Mouse (Mus musculus): ENCODE data around the gene Mrpl9. TPM values are rescaled to one million over a fixed set of nuclear protein-coding genes. Genes with fewer than 3 reads are reported as not detected.
A peak's percentile ranks its signal among the peaks of the same experiment; 100 is the strongest.

The Mrpl9 gene
- 56.4 and 61.8 TPM in 2 replicates for polyA plus RNA-seq (2016; fragmentation: Nextera tagmentation; extraction: Ambion mirVana)

GRCm38 (mm10) chr3:94442951-94443596 lies at the start of gene Mrpl9:
Gene Mrpl9, plus strand, starts transcription at chr3:94443318.
- Histone ChIP-seq H3K4me2 (peak within 1 kb of the TSS; percentile 78), H3K9me3 (replicated peaks) (no peaks in the 10 kb centered on the region), H3K27me3 (replicated peaks) (peaks cover 16% of the 10 kb centered on the region), H3K4me3 (peak within 1 kb of the TSS; percentile 97), H3K36me3 (peaks cover 37% of the 10 kb centered on the region), H3K9ac (peak within 1 kb of the TSS; percentile 97), H3K27ac (peak within 1 kb of the TSS; percentile 83), H3K4me1 (peaks cover 16% of the 10 kb centered on the region)
- WGBS (ENCODE audit: insufficient replicate concordance): under 1% methylated on average over 39 of the region's 39 CpGs
- ATAC-seq: peak; percentile 98

- Histone ChIP-seq H3K4me2 (no peak overlapping the region), H3K4me3 (no peak overlapping the region), H3K27me3 (replicated peaks) (peaks cover 51% of the 10 kb centered on the region), H3K36me3 (no peaks in the 10 kb centered on the region), H3K9me3 (replicated peaks) (no peaks in the 10 kb centered on the region), H3K27ac (no peak overlapping the region), H3K9ac (no peak overlapping the region), H3K4me1 (no peaks in the 10 kb centered on the region)
- ATAC-seq: no peak
- 73% methylated on average over 1 of the region's 1 CpGs for WGBS (ENCODE audit: insufficient replicate concordance)
These were observed 46.8 kb upstream of the Mrpl9 start for GRCm38 (mm10) chr3:94396336-94396735.

GRCm38 (mm10) chr3:94396851-94397250 lies 46.3 kb upstream of the Mrpl9 start:
- H3K27me3 ChIP-seq (replicated peaks): peaks cover 56% of the 10 kb centered on the region
- H3K36me3 ChIP-seq: no peaks in the 10 kb centered on the region
- ATAC-seq: no peak
- no peaks in the 10 kb centered on the region for H3K9me3 ChIP-seq (replicated peaks)
- no peaks in the 10 kb centered on the region for H3K4me1 ChIP-seq
- 62% methylated on average over 4 of the region's 4 CpGs for WGBS (ENCODE audit: insufficient replicate concordance)
- H3K4me2 ChIP-seq: no peak overlapping the region
- H3K4me3 ChIP-seq: no peak overlapping the region
- no peak overlapping the region for H3K27ac ChIP-seq
- H3K9ac ChIP-seq: no peak overlapping the region

DNA sequence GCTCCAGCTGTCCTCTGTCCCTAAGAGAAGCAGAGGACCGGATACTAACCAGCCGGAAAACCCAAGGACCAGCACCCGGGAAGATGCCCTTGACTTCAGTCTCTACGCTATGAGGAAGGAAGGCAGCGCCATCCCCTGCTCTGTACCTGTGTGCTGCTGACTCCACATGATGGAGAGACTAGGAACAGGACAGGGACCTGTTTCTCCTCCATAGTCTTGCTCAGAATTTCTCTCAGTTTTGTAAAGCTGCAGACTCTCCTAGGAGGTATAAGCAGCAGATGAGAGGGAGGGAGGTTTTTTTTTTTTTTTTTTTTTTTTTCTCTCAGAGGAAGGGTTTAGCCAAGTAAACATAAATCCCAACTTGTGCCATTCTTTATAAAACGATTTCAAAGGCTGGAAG lies 44.9 kb upstream of the Mrpl9 start, which contains the start of gene Lingo4:
Lingo4 (plus strand) TSS at position 301 of the 400 bp plus-strand sequence.
- H3K36me3 ChIP-seq: no peaks in the 10 kb centered on the region
- no peak within 1 kb of the TSS for H3K27ac ChIP-seq
- H3K4me3 ChIP-seq: no peak within 1 kb of the TSS
- no peaks in the 10 kb centered on the region for H3K4me1 ChIP-seq
- H3K9me3 ChIP-seq (replicated peaks): no peaks in the 10 kb centered on the region
- H3K27me3 ChIP-seq (replicated peaks): peaks cover 70% of the 10 kb centered on the region
- no peak within 1 kb of the TSS for H3K9ac ChIP-seq
- 54% methylated on average over 6 of the region's 6 CpGs for WGBS (ENCODE audit: insufficient replicate concordance)
- ATAC-seq: no peak
- H3K4me2 ChIP-seq: peak within 1 kb of the TSS; percentile 29; the same call in 1 of the 2 replicates

GRCm38 (mm10) chr3:94398943-94399481 lies 44.1 kb upstream of the Mrpl9 start:
- H3K4me3 ChIP-seq: no peak overlapping the region
- H3K27me3 ChIP-seq (replicated peaks): peaks cover 78% of the 10 kb centered on the region
- no peak overlapping the region for H3K27ac ChIP-seq
- no peaks in the 10 kb centered on the region for H3K9me3 ChIP-seq (replicated peaks)
- 7% methylated on average over 20 of the region's 20 CpGs for WGBS (ENCODE audit: insufficient replicate concordance)
- peak overlapping the region; percentile 29; the same call in 1 of the 2 replicates for H3K4me2 ChIP-seq
- no peaks in the 10 kb centered on the region for H3K4me1 ChIP-seq
- ATAC-seq: no peak
- no peak overlapping the region for H3K9ac ChIP-seq
- no peaks in the 10 kb centered on the region for H3K36me3 ChIP-seq

GRCm38 (mm10) chr3:94399663-94400310 lies 43.3 kb upstream of the Mrpl9 start:
- H3K9me3 ChIP-seq (replicated peaks): no peaks in the 10 kb centered on the region
- H3K27me3 ChIP-seq (replicated peaks): peaks cover 85% of the 10 kb centered on the region
- no peak overlapping the region for H3K4me3 ChIP-seq
- H3K36me3 ChIP-seq: no peaks in the 10 kb centered on the region
- no peaks in the 10 kb centered on the region for H3K4me1 ChIP-seq
- 34% methylated on average over 5 of the region's 5 CpGs for WGBS (ENCODE audit: insufficient replicate concordance)
- no peak overlapping the region for H3K4me2 ChIP-seq
- ATAC-seq: no peak
- no peak overlapping the region for H3K9ac ChIP-seq
- no peak overlapping the region for H3K27ac ChIP-seq

DNA sequence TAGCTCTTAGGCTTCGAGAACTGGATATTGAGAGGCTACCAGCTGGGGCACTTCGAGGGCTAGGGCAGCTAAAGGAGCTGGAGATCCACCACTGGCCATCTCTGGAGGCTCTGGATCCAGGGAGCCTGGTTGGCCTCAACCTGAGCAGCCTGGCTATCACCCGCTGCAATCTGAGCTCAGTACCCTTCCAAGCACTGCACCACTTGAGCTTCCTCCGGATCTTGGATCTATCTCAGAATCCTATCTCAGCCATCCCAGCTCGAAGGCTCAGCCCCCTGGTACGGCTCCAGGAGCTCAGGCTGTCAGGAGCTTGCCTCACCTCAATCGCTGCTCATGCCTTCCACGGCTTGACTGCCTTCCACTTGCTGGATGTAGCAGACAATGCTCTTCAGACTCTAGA lies 40.7 kb upstream of the Mrpl9 start:
- Histone ChIP-seq H3K9me3 (replicated peaks) (no peaks in the 10 kb centered on the region), H3K27ac (no peak overlapping the region), H3K4me3 (no peak overlapping the region), H3K9ac (no peak overlapping the region), H3K27me3 (replicated peaks) (peaks cover 88% of the 10 kb centered on the region), H3K4me2 (no peak overlapping the region), H3K4me1 (no peaks in the 10 kb centered on the region), H3K36me3 (no peaks in the 10 kb centered on the region)
- WGBS (ENCODE audit: insufficient replicate concordance): 41% methylated on average over 8 of the region's 8 CpGs
- 0 out of 2 replicates have a peak, but pooled peaks have one; percentile 15 for ATAC-seq

- ATAC-seq: no peak
- no peaks in the 10 kb centered on the region for H3K9me3 ChIP-seq (replicated peaks)
- no peaks in the 10 kb centered on the region for H3K4me1 ChIP-seq
- no peaks in the 10 kb centered on the region for H3K36me3 ChIP-seq
- 22% methylated on average over 7 of the region's 7 CpGs for WGBS (ENCODE audit: insufficient replicate concordance)
- H3K9ac ChIP-seq: no peak overlapping the region
- no peak overlapping the region for H3K4me2 ChIP-seq
- H3K4me3 ChIP-seq: no peak overlapping the region
- H3K27me3 ChIP-seq (replicated peaks): peaks cover 68% of the 10 kb centered on the region
- no peak overlapping the region for H3K27ac ChIP-seq
These were observed 38.6 kb upstream of the Mrpl9 start for GRCm38 (mm10) chr3:94404366-94405054.

DNA sequence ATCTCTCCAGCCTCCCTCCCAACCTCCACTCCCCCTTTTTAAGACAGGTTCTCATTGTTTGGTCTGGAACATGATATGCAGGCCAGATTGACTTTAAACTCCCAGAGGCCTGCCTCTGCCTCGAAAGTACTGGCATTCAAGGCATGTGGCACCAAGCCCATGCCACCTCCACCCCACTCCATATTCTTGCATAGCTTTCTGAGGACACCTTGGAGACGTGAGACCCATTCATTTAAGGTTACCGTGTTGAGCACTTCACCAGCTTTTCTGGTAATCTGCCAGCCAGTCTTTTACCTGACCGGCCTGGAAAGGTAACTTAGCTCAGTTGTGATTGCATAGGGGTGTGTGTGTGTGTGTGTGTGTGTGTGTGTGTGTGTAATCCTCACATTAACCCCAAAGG lies 37.6 kb upstream of the Mrpl9 start:
- H3K27ac ChIP-seq: no peak overlapping the region
- no peaks in the 10 kb centered on the region for H3K36me3 ChIP-seq
- peaks cover 59% of the 10 kb centered on the region for H3K27me3 ChIP-seq (replicated peaks)
- H3K4me3 ChIP-seq: no peak overlapping the region
- no peak overlapping the region for H3K4me2 ChIP-seq
- no peaks in the 10 kb centered on the region for H3K9me3 ChIP-seq (replicated peaks)
- no peaks in the 10 kb centered on the region for H3K4me1 ChIP-seq
- no peak for ATAC-seq
- WGBS (ENCODE audit: insufficient replicate concordance): 59% methylated on average over 4 of the region's 4 CpGs
- no peak overlapping the region for H3K9ac ChIP-seq

DNA sequence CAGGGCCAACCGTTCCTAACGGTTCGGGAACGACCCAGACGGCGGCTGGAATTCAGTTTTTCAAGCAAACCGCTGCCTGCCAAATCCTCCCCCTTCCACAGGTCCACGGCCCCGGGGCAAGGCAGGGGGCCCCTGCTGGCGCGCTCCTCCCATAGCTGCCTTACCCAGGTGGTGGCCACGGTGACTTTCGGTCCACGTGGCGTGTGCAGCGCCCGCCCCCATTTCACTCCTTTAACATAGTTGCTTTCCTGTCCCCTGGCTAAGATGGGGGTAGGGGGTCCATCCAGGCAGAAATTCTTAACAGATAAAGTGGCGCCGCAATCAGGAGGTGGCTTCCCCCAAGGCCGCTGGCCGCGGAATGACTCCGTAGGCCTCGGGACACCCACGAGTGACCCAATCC lies 30.6 kb upstream of the Mrpl9 start:
- 9% methylated on average over 25 of the region's 25 CpGs for WGBS (ENCODE audit: insufficient replicate concordance)
- Histone ChIP-seq H3K4me2 (peak overlapping the region; percentile 74), H3K9ac (peak overlapping the region; percentile 53), H3K4me3 (peak overlapping the region; percentile 50), H3K27ac (no peak overlapping the region), H3K27me3 (replicated peaks) (peaks cover 26% of the 10 kb centered on the region), H3K9me3 (replicated peaks) (no peaks in the 10 kb centered on the region), H3K36me3 (no peaks in the 10 kb centered on the region), H3K4me1 (peaks cover 15% of the 10 kb centered on the region)
- peak; percentile 36 for ATAC-seq

- H3K36me3 ChIP-seq: no peaks in the 10 kb centered on the region
- WGBS (ENCODE audit: insufficient replicate concordance): 11% methylated on average over 52 of the region's 52 CpGs
- peak within 1 kb of the TSS; percentile 74 for H3K4me2 ChIP-seq
- H3K9me3 ChIP-seq (replicated peaks): no peaks in the 10 kb centered on the region
- H3K9ac ChIP-seq: peak within 1 kb of the TSS; percentile 53
- peaks cover 15% of the 10 kb centered on the region for H3K4me1 ChIP-seq
- no peak within 1 kb of the TSS for H3K27ac ChIP-seq
- peaks cover 26% of the 10 kb centered on the region for H3K27me3 ChIP-seq (replicated peaks)
- H3K4me3 ChIP-seq: peak within 1 kb of the TSS; percentile 50
- peak; percentile 94 for ATAC-seq
These were observed 30.0 kb upstream of the Mrpl9 start, which contains the start of gene Tdrkh for GRCm38 (mm10) chr3:94413031-94413679. Gene Tdrkh, plus strand, starts transcription at chr3:94413273.
